Mouse (Mus musculus): ENCODE results near the gene Pomt2. TPM values are rescaled to one million over a fixed set of nuclear protein-coding genes. Genes with fewer than 3 reads are reported as not detected.
A peak's percentile ranks its signal among the peaks of the same experiment; 100 is the strongest.

Pomt2 gene
- polyA plus RNA-seq, 1 experiment from 2014 or later: 17.1 TPM

GRCm38 (mm10) chr12:87121918-87122589 lies 25.7 kb downstream of the Pomt2 start:
- Histone ChIP-seq H3K27ac (no peak overlapping the region), H3K9ac (no peak overlapping the region), H3K9me3 (no peaks in the 10 kb centered on the region), H3K36me3 (replicated peaks) (peaks cover 15% of the 10 kb centered on the region), H3K4me2 (no peak overlapping the region), H3K4me1 (no peaks in the 10 kb centered on the region), H3K27me3 (replicated peaks) (no peaks in the 10 kb centered on the region), H3K4me3 (no peak overlapping the region)
- ATAC-seq (replicated peaks): no peak
- 96% methylated on average over 4 of the region's 4 CpGs for WGBS

- H3K27me3 ChIP-seq (replicated peaks): 0 out of 2 replicates have a peak, but pooled peaks cover 5% of the 10 kb centered on the region
- no peaks in the 10 kb centered on the region for H3K9me3 ChIP-seq
- peak overlapping the region; percentile 43; the same call in 1 of the 2 replicates for H3K27ac ChIP-seq
- H3K4me2 ChIP-seq: no peak overlapping the region
- no peak overlapping the region for H3K4me3 ChIP-seq
- WGBS: 29% methylated on average over 3 of the region's 3 CpGs
- H3K9ac ChIP-seq: no peak overlapping the region
- ATAC-seq (replicated peaks): peak; percentile 60
- H3K4me1 ChIP-seq: peaks cover 8% of the 10 kb centered on the region
- peaks cover 4% of the 10 kb centered on the region; the same call in 1 of the 2 replicates for H3K36me3 ChIP-seq (replicated peaks)
Measured at GRCm38 (mm10) chr12:87107357-87107977, 40.3 kb downstream of the Pomt2 start.

GRCm38 (mm10) chr12:87104796-87105195 lies 43.0 kb downstream of the Pomt2 start:
- Histone ChIP-seq H3K4me2 (no peak overlapping the region), H3K4me3 (no peak overlapping the region), H3K36me3 (replicated peaks) (peaks cover 1% of the 10 kb centered on the region; the same call in 1 of the 2 replicates), H3K27me3 (replicated peaks) (peaks cover 14% of the 10 kb centered on the region; the same call in 1 of the 2 replicates), H3K9ac (no peak overlapping the region), H3K9me3 (no peaks in the 10 kb centered on the region), H3K27ac (no peak overlapping the region), H3K4me1 (peaks cover 17% of the 10 kb centered on the region)
- no peak for ATAC-seq (replicated peaks)
- 90% methylated on average over 4 of the region's 4 CpGs for WGBS

GRCm38 (mm10) chr12:87103471-87103870 lies 44.3 kb downstream of the Pomt2 start:
- no peak for ATAC-seq (replicated peaks)
- Histone ChIP-seq H3K4me3 (no peak overlapping the region), H3K9ac (no peak overlapping the region), H3K4me2 (no peak overlapping the region), H3K36me3 (replicated peaks) (no peaks in the 10 kb centered on the region; the same call in 1 of the 2 replicates), H3K27me3 (replicated peaks) (peaks cover 14% of the 10 kb centered on the region; the same call in 1 of the 2 replicates), H3K9me3 (no peaks in the 10 kb centered on the region), H3K27ac (no peak overlapping the region), H3K4me1 (peaks cover 17% of the 10 kb centered on the region)
- 92% methylated on average over 4 of the region's 4 CpGs for WGBS

- H3K4me2 ChIP-seq: peak within 1 kb of the TSS; percentile 77
- no peaks in the 10 kb centered on the region for H3K36me3 ChIP-seq (replicated peaks)
- H3K27ac ChIP-seq: no peak within 1 kb of the TSS
- H3K4me1 ChIP-seq: peaks cover 10% of the 10 kb centered on the region
- H3K9me3 ChIP-seq: no peaks in the 10 kb centered on the region
- peak; percentile 55; the same call in 1 of the 2 replicates for ATAC-seq (replicated peaks)
- H3K27me3 ChIP-seq (replicated peaks): peaks cover 14% of the 10 kb centered on the region; the same call in 1 of the 2 replicates
- H3K9ac ChIP-seq: peak within 1 kb of the TSS; percentile 39
- H3K4me3 ChIP-seq: peak within 1 kb of the TSS; percentile 40
- 1% methylated on average over 32 of the region's 32 CpGs for WGBS
Measured at GRCm38 (mm10) chr12:87102165-87102631, 45.6 kb downstream of the Pomt2 start, which contains the start of gene Ngb. Ngb (minus strand) TSS chr12:87102539.

GRCm38 (mm10) chr12:87100331-87100730 lies 47.4 kb downstream of the Pomt2 start:
- H3K27ac ChIP-seq: no peak overlapping the region
- peaks cover 9% of the 10 kb centered on the region for H3K4me1 ChIP-seq
- no peaks in the 10 kb centered on the region for H3K36me3 ChIP-seq (replicated peaks)
- 88% methylated on average over 4 of the region's 4 CpGs for WGBS
- ATAC-seq (replicated peaks): no peak
- H3K9ac ChIP-seq: no peak overlapping the region
- H3K4me2 ChIP-seq: no peak overlapping the region
- no peaks in the 10 kb centered on the region for H3K9me3 ChIP-seq
- peaks cover 14% of the 10 kb centered on the region; the same call in 1 of the 2 replicates for H3K27me3 ChIP-seq (replicated peaks)
- no peak overlapping the region for H3K4me3 ChIP-seq

- WGBS: 75% methylated on average over 6 of the region's 6 CpGs
- H3K27ac ChIP-seq: no peak overlapping the region
- no peak for ATAC-seq (replicated peaks)
Measured at GRCm38 (mm10) chr12:87093671-87094070, 54.1 kb downstream of the Pomt2 start.

GRCm38 (mm10) chr12:87093249-87093648 lies 54.5 kb downstream of the Pomt2 start:
- 77% methylated on average over 4 of the region's 4 CpGs for WGBS
- no peak for ATAC-seq (replicated peaks)

More at GRCm38 (mm10) chr12:87093671-87094070, 54.1 kb downstream of the Pomt2 start:
- H3K4me1 ChIP-seq: no peaks in the 10 kb centered on the region
- H3K4me2 ChIP-seq: no peak overlapping the region
- no peak overlapping the region for H3K4me3 ChIP-seq
- H3K9me3 ChIP-seq: no peaks in the 10 kb centered on the region
- H3K36me3 ChIP-seq (replicated peaks): no peaks in the 10 kb centered on the region
- H3K9ac ChIP-seq: no peak overlapping the region
- H3K27me3 ChIP-seq (replicated peaks): no peaks in the 10 kb centered on the region

GRCm38 (mm10) chr12:87091916-87092315 lies 55.9 kb downstream of the Pomt2 start:
- H3K4me1 ChIP-seq: no peaks in the 10 kb centered on the region
- H3K27ac ChIP-seq: no peak overlapping the region
- H3K4me3 ChIP-seq: no peak overlapping the region
- no peak overlapping the region for H3K4me2 ChIP-seq
- no peaks in the 10 kb centered on the region for H3K9me3 ChIP-seq
- no peaks in the 10 kb centered on the region for H3K36me3 ChIP-seq (replicated peaks)
- no peak for ATAC-seq (replicated peaks)
- WGBS: 94% methylated on average over 2 of the region's 2 CpGs
- no peaks in the 10 kb centered on the region for H3K27me3 ChIP-seq (replicated peaks)
- no peak overlapping the region for H3K9ac ChIP-seq

More at GRCm38 (mm10) chr12:87093249-87093648, 54.5 kb downstream of the Pomt2 start:
- Histone ChIP-seq H3K27me3 (replicated peaks) (no peaks in the 10 kb centered on the region), H3K9ac (no peak overlapping the region), H3K4me1 (no peaks in the 10 kb centered on the region), H3K27ac (no peak overlapping the region), H3K9me3 (no peaks in the 10 kb centered on the region), H3K4me3 (no peak overlapping the region), H3K36me3 (replicated peaks) (no peaks in the 10 kb centered on the region), H3K4me2 (no peak overlapping the region)

GRCm38 (mm10) chr12:87089701-87090100 lies 58.1 kb downstream of the Pomt2 start:
- Histone ChIP-seq H3K9ac (no peak overlapping the region), H3K9me3 (no peaks in the 10 kb centered on the region), H3K4me3 (no peak overlapping the region), H3K4me2 (no peak overlapping the region), H3K27me3 (replicated peaks) (no peaks in the 10 kb centered on the region), H3K4me1 (no peaks in the 10 kb centered on the region), H3K27ac (no peak overlapping the region), H3K36me3 (replicated peaks) (0 out of 2 replicates have a peak, but pooled peaks cover 2% of the 10 kb centered on the region)
- WGBS: 81% methylated on average over 2 of the region's 2 CpGs
- no peak for ATAC-seq (replicated peaks)

- no peak overlapping the region for H3K4me3 ChIP-seq
- H3K9ac ChIP-seq: no peak overlapping the region
- WGBS: 67% methylated on average over 4 of the region's 4 CpGs
- no peaks in the 10 kb centered on the region for H3K9me3 ChIP-seq
- H3K27ac ChIP-seq: no peak overlapping the region
- no peak for ATAC-seq (replicated peaks)
- no peaks in the 10 kb centered on the region for H3K27me3 ChIP-seq (replicated peaks)
- H3K4me1 ChIP-seq: no peaks in the 10 kb centered on the region
- H3K4me2 ChIP-seq: no peak overlapping the region
- 0 out of 2 replicates have a peak, but pooled peaks cover 3% of the 10 kb centered on the region for H3K36me3 ChIP-seq (replicated peaks)
Measured at GRCm38 (mm10) chr12:87089255-87089654, 58.5 kb downstream of the Pomt2 start.

GRCm38 (mm10) chr12:87088331-87088730 lies 59.4 kb downstream of the Pomt2 start:
- H3K9me3 ChIP-seq: no peaks in the 10 kb centered on the region
- no peak overlapping the region for H3K4me2 ChIP-seq
- ATAC-seq (replicated peaks): no peak
- no peak overlapping the region for H3K27ac ChIP-seq
- H3K36me3 ChIP-seq (replicated peaks): 0 out of 2 replicates have a peak, but pooled peaks cover 3% of the 10 kb centered on the region
- no peaks in the 10 kb centered on the region for H3K4me1 ChIP-seq
- no peak overlapping the region for H3K4me3 ChIP-seq
- H3K27me3 ChIP-seq (replicated peaks): no peaks in the 10 kb centered on the region
- 43% methylated on average over 4 of the region's 4 CpGs for WGBS
- H3K9ac ChIP-seq: no peak overlapping the region

All from midbrain, embryonic 15.5 days (tissue).